Mouse (Mus musculus): ENCODE measurements around the gene Zfp709.
"Not testable (repeated sequence)": the region's sequence is repeated elsewhere in the genome, so short reads cannot be mapped to it uniquely, and the experiment has no call there.

Gene Zfp709

GRCm38 (mm10) chr8:71925791-71926190 lies 44.0 kb downstream of the Zfp709 start:
- no peak for DNase-seq (ENCODE audit: low spot score in 2 of 2)

DNA sequence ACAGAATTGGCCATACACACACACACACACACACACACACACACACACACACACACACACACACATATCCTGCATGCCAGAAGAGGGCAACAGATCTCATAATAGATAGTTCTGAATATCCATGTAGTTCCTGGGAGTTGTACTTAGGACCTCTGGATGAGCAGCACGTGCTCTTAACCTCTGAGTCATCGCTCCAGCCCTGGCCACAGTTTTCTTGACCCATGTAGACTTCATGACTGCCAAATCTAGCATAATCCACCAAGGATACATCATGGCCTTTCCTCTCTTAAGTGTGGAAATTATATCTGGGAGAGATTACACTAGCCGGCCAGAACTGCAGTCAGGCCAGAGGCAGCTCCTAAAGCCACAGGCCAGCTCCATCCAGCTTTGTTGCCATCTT lies 44.7 kb downstream of the Zfp709 start:
- DNase-seq (ENCODE audit: low spot score in 2 of 2): no peak

DNA sequence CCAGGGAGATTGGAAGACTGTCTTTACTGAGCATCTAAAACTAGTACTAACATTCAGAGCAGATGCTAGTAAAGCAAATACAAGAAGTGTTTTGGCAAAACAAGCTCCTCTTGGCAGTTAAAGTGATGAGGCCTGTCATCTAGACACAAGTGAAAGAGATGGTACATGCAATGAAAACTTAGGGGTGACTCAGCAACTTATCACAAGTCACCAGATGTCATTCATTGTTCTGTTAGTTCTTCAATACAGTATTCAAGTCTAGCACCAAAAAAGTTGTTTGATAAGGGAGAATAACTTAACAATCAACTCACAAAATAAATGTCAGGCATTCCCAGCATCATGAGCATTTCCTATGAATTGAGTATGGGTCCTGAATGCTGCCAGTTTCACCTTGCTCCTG lies 46.0 kb downstream of the Zfp709 start:
- DNase-seq (ENCODE audit: low spot score in 2 of 2): no peak

DNA sequence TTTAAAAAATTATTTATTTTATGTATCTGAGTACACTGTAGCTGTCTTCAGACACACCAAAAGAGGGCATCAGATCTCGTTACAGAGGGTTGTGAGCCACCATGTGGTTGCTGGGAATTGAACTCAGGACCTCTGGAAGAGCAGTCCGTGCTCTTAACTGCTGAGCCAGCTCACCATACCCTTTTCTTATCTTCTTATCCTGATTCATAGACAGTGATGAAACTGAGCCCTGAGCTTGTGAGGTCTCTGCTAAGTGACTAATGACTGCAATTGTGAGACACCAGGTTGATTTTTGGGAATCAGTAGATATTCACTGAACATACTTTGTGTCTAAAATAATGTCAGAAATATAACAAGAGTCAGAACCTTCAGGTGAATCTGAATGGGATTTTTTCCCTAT lies 56.2 kb downstream of the Zfp709 start:
- DNase-seq (ENCODE audit: low spot score in 2 of 2): not testable (repeated sequence)

DNA sequence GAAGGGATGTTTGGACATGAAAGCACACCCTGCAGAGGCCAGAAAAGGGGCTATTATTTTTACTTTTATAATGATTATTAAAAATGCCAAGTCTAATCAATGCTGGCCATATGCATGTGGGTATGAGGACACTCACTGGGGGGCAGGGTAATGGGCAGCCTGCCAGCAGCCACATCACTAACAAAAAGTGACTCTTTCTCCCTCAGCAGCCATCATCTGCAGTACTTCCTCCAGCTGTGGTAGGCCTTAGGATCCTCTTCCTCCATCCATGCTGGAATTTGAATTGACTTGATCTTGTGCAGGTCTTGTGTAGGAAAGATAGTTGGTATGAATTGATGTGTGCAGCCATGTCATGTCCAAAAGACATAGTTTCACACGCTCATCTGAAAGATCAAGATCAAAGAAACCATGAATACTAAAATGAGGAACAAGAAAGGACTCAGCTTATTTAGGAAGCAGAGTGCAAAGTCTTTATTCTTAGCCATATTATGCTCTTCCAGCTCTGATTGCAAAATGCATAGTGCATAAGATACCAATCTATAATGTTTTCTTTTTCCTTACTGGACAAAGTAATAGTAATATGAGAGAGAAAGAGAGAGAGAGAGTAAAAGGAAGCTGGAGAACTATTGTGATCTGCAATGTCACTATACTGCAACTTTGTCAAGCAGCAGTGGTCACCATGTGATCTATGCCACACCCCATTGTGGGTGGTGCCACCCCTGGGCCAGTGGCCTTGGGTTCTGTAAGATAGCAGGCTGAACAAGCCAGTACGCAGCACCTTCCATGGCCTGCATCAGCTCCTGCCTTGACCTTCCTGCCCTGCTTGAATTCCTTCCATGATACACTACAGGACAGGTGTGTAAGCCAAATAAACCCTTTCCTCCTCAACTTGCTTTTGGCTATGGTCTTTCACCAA lies 58.7 kb downstream of the Zfp709 start:
- no peak for DNase-seq (ENCODE audit: low spot score in 2 of 2)

- DNase-seq (ENCODE audit: low spot score in 2 of 2): no peak
Measured at GRCm38 (mm10) chr8:71941776-71942175, 60.0 kb downstream of the Zfp709 start.
